Mouse (Mus musculus): ENCODE data around the gene Mc1r. TPM values are rescaled to one million over a fixed set of nuclear protein-coding genes. Genes with fewer than 3 reads are reported as not detected.

The Mc1r gene
- not detected in 2 replicates for polyA plus RNA-seq (2012; ENCODE audit: insufficient read depth, insufficient read length, missing spikeins)

DNA sequence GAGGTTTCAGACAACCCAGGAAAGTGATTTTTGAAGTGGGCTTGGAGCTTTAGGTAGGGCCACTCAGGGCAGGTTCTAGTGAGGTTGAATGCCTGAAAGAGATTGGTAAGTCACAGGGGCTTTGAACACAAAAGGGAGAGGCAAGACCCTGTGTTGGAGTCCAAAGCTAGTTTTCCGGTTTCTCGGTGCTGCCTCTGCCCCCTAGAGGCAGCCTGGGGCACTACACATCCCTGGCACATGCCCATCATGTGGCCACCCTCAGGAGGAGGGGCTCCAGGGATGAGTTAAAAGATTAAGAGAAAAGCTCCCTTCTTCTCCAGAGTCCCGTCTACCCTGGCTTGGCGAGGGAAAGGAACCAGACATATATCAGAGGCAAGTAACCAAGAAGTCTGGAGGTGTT, at the start of gene Mc1r:
Gene Mc1r, plus strand, starts transcription at position 322 of the 400 bp plus-strand sequence.
- no peak within 1 kb of the TSS for H3K4me3 ChIP-seq (ENCODE audit: insufficient read depth, low read length)
- TF ChIP-seq CTCF (IDR thresholded peaks at IDR 0.05; ENCODE audit: low read depth, low read length) = peak; percentile 84
- no peak for TF ChIP-seq POLR2A (IDR thresholded peaks at IDR 0.05; ENCODE audit: borderline replicate concordance, low read depth, low read length)
- H3K27ac ChIP-seq (ENCODE audit: insufficient read depth, low read depth, low read length) = no peak within 1 kb of the TSS
- no peaks in the 10 kb centered on the region for H3K4me1 ChIP-seq (ENCODE audit: control insufficient read depth, insufficient read depth, low read length)

DNA sequence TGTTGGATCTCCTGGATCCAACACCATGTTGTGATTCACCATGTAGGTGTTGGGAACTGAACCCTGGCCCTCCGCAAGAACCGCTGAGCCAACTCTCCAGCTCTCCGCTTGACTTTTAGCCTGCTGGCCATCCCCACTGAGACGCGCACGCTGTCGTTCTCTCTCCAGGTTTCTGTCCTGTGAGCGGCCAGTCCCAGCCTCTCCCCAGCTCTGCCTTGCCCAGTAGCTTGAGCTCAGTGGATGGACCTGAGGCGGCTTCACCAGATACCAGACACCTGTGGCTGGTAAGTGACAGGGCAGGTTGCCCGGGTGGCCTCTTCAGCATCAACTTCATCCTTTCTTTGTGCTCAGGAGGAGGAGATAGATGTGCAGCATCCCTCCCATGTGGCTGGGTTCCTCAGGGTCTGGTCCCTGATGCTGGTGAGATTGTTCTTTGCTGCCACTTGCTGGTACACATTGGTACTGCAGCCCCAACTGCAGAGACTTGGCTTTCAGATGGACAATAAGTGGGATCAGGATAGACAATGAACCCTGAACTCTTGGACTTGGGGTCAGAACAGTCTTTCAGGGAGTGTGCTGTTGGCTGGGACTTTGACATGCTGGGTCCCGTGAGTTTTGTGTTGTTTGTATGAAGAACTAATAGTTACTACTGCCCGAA, 45.7 kb upstream of the Mc1r start:
- Histone ChIP-seq H3K27ac (ENCODE audit: insufficient read depth, low read depth, low read length) (no peak overlapping the region), H3K4me1 (ENCODE audit: control insufficient read depth, insufficient read depth, low read length) (no peaks in the 10 kb centered on the region), H3K4me3 (ENCODE audit: insufficient read depth, low read length) (no peak overlapping the region)
- TF ChIP-seq POLR2A (IDR thresholded peaks at IDR 0.05; ENCODE audit: borderline replicate concordance, low read depth, low read length) = no peak
- peak; percentile 77 for TF ChIP-seq CTCF (IDR thresholded peaks at IDR 0.05; ENCODE audit: low read depth, low read length)

DNA sequence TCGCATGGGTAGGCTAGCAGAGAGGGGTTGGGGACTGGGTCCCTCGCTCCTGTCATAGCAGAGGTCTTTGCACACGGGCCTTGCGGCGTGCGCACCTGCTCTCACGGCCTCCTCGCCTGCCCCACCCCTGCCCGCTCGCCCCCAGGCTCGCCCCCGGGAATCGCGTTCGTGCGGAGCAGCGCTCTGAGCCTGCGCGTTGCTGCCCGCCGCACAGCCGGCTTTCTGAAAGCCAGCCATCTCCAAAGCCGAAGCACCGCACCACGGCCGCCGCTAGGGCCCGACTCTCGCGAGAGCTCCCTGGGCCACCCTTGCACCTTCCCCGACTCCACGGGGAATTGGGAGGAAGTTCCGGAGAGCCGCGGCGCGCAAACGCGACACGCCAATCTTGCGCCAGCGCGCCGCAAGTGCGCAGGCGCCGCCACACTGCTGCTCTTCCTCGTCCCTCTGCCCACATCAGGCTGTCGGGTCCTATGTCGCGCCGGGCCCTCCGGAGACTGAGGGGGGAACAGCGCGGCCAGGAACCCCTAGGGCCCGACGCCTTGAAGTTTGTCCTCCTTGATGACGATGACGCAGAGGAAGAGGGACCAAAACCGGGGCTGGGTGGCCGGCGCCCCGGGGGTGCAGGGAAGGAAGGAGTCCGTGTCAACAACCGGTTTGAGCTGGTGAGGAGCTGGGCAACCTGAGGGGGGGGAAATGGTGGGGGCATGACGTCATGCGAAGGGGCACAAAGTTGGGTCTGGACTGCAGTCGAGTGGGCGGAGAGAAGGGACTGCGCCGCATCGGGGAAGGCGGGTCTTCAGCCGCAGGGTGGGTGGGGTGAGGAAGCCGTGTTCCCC, 33.3 kb upstream of the Mc1r start, which contains the start of gene Tcf25:
Gene Tcf25, plus strand, starts transcription at position 351 of the 836 bp plus-strand sequence.
- Histone ChIP-seq H3K27ac (ENCODE audit: insufficient read depth, low read depth, low read length) (peak within 1 kb of the TSS; percentile 93), H3K4me3 (ENCODE audit: insufficient read depth, low read length) (peak within 1 kb of the TSS; percentile 94), H3K4me1 (ENCODE audit: control insufficient read depth, insufficient read depth, low read length) (peaks cover 8% of the 10 kb centered on the region; the same call in 1 of the 2 replicates)
- no peak for TF ChIP-seq CTCF (IDR thresholded peaks at IDR 0.05; ENCODE audit: low read depth, low read length)
- no peak for TF ChIP-seq POLR2A (IDR thresholded peaks at IDR 0.05; ENCODE audit: borderline replicate concordance, low read depth, low read length)

DNA sequence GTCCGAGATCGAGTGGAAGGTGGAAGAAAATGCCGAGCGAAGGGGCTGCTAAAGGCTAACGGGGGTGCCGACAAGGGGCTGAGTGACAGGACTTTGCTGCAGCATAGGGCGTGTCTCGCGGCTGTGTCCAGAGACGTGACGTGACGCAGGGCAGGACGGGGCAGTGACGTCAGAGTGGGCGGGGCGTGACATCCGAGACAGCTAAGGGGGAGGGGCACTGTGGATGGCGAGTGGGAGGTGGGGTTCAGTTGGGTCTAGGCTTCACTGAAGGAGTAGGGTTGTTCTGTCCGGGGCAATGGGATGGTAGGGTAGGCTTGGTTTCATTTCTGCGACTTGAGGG, 32.7 kb upstream of the Mc1r start:
- Histone ChIP-seq H3K27ac (ENCODE audit: insufficient read depth, low read depth, low read length) (peak overlapping the region; percentile 93), H3K4me3 (ENCODE audit: insufficient read depth, low read length) (peak overlapping the region; percentile 94), H3K4me1 (ENCODE audit: control insufficient read depth, insufficient read depth, low read length) (peaks cover 8% of the 10 kb centered on the region; the same call in 1 of the 2 replicates)
- TF ChIP-seq POLR2A (IDR thresholded peaks at IDR 0.05; ENCODE audit: borderline replicate concordance, low read depth, low read length) (no peak), CTCF (IDR thresholded peaks at IDR 0.05; ENCODE audit: low read depth, low read length) (no peak)

DNA sequence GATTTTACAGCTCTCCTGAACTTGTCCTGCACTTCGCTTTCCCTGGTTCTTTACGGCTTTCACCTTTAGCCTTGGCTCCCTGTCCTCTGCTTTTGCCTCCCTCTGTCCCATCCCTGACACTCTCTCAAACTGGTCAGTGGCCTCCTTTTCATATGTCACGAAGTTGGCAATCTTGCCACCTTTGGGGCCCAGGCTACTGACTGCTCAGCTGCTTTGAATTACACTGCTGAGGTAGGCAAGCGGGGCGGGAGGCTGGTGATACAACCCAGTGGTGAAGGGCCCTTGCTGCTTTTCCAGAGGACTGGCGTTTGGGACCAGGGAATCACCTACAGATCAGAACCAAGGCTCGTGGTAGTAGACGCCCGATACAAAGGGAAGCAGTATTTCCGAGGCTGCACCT, 31.2 kb upstream of the Mc1r start:
- Histone ChIP-seq H3K27ac (ENCODE audit: insufficient read depth, low read depth, low read length) (no peak overlapping the region), H3K4me1 (ENCODE audit: control insufficient read depth, insufficient read depth, low read length) (peaks cover 8% of the 10 kb centered on the region; the same call in 1 of the 2 replicates), H3K4me3 (ENCODE audit: insufficient read depth, low read length) (no peak overlapping the region)
- TF ChIP-seq CTCF (IDR thresholded peaks at IDR 0.05; ENCODE audit: low read depth, low read length) (no peak), POLR2A (IDR thresholded peaks at IDR 0.05; ENCODE audit: borderline replicate concordance, low read depth, low read length) (no peak)

DNA sequence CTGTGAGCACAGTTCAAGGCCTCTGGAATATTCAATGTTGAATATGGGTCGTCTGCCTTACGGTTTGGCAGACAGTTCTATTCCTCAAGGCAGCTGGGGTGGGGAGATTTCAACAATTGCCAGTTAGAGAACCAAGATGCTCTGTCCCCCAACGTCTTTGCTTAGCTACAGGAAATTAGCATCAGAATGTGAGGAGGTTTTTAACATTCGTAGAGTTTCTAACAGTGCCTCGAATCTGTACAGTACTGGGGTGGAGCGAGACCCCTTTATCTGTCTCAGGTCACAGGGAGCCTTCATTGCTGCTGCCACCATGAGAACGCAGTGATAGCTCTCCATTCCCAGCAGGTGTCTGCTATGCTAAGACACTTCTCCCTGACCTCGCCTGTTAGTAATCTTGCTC, 30.8 kb upstream of the Mc1r start:
- Histone ChIP-seq H3K4me3 (ENCODE audit: insufficient read depth, low read length) (no peak overlapping the region), H3K27ac (ENCODE audit: insufficient read depth, low read depth, low read length) (no peak overlapping the region), H3K4me1 (ENCODE audit: control insufficient read depth, insufficient read depth, low read length) (peaks cover 8% of the 10 kb centered on the region; the same call in 1 of the 2 replicates)
- TF ChIP-seq CTCF (IDR thresholded peaks at IDR 0.05; ENCODE audit: low read depth, low read length) = no peak
- no peak for TF ChIP-seq POLR2A (IDR thresholded peaks at IDR 0.05; ENCODE audit: borderline replicate concordance, low read depth, low read length)

DNA sequence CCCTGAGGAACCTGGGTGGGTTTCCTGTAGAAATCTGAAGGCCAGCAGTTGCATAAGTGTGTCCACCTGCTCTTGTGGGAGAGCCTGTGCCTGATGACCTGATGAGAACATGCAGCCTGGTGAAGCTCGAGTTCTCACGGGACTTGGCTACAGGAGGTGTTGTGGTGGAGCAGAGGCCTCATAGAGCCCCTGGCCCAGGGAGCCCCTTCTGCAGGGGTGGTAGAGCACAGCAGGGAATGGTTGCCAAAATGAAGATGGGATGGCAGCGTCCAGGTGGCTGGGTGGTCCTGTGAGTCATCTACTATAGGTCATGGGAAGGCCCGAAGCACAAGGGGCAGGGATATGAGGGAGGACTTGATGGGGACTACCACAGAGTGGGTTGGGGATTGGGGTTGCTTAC, 25.2 kb upstream of the Mc1r start:
- TF ChIP-seq POLR2A (IDR thresholded peaks at IDR 0.05; ENCODE audit: borderline replicate concordance, low read depth, low read length) (no peak), CTCF (IDR thresholded peaks at IDR 0.05; ENCODE audit: low read depth, low read length) (no peak)
- H3K4me3 ChIP-seq (ENCODE audit: insufficient read depth, low read length) = no peak overlapping the region
- peaks cover 16% of the 10 kb centered on the region for H3K4me1 ChIP-seq (ENCODE audit: control insufficient read depth, insufficient read depth, low read length)
- no peak overlapping the region for H3K27ac ChIP-seq (ENCODE audit: insufficient read depth, low read depth, low read length)

DNA sequence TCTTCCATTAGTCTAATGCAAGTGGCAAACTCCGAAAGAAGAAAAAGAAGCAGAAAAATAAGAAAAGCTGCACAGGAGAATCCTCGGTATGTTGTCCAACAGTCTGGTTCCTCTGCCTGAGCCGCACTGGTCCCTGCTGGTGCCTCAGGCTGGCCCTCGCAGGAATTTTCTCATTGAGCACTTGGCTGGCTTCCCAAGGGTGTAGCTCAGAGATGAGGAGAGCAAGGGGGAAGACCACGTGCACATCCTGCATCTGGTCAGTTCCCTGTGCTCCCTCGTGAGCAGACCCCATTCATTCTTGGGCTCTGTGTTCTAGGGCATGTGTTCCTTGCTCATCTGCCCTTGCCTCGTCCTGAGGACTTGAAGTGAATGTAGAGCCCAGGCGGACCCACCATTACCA, 24.4 kb upstream of the Mc1r start:
- H3K4me3 ChIP-seq (ENCODE audit: insufficient read depth, low read length) = no peak overlapping the region
- TF ChIP-seq CTCF (IDR thresholded peaks at IDR 0.05; ENCODE audit: low read depth, low read length) (no peak), POLR2A (IDR thresholded peaks at IDR 0.05; ENCODE audit: borderline replicate concordance, low read depth, low read length) (no peak)
- H3K27ac ChIP-seq (ENCODE audit: insufficient read depth, low read depth, low read length) = no peak overlapping the region

DNA sequence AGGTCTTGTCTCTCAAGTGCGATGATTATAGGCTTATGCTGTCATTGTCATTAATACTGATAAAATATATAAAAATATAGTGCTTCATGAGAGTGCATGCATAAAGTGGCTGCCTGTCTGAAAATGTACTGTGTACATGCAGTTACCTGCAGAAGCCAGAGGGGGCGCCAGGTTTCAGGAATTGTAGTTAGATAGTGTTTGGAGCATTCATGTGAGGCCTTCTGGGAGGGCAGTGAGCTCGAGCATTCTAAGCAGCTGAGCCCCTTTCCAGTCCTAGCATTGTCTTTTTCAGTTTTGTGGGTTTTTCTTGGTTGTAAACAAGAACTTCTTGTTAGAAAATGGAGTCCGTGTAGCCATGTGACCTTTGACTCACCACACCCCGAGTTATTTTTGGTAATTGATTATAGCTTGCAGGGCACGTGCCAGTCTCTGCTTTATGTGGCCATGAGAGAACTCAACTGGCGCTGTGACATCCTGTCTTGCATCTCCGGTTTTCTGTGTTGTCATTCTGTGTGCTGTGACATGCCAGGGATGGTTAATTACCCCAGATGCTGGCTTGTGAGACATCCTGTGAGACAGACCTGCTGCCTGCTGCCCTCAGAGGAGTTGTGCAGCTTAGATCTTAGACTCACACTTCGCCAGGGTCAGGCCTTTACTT, 21.9 kb upstream of the Mc1r start:
- TF ChIP-seq CTCF (IDR thresholded peaks at IDR 0.05; ENCODE audit: low read depth, low read length) (peak; percentile 80), POLR2A (IDR thresholded peaks at IDR 0.05; ENCODE audit: borderline replicate concordance, low read depth, low read length) (no peak)
- H3K4me3 ChIP-seq (ENCODE audit: insufficient read depth, low read length) = no peak overlapping the region
- peaks cover 16% of the 10 kb centered on the region for H3K4me1 ChIP-seq (ENCODE audit: control insufficient read depth, insufficient read depth, low read length)
- H3K27ac ChIP-seq (ENCODE audit: insufficient read depth, low read depth, low read length) = peak overlapping the region; percentile 88

More for the DNA sequence above, 24.4 kb upstream of the Mc1r start:
- peaks cover 16% of the 10 kb centered on the region for H3K4me1 ChIP-seq (ENCODE audit: control insufficient read depth, insufficient read depth, low read length)

All from bone marrow macrophage, adult 2 months (primary cell).